Mouse (Mus musculus) retina, embryonic 14.5 days (tissue): Measurements from ENCODE around the gene Cpsf4l.

Experiments used
- DNase-seq: peaks from one replicate; pipeline ENCODE4 v3.0.0-alpha.2; 2015; ENCODE audit warnings: low spot score

Cpsf4l gene

DNA sequence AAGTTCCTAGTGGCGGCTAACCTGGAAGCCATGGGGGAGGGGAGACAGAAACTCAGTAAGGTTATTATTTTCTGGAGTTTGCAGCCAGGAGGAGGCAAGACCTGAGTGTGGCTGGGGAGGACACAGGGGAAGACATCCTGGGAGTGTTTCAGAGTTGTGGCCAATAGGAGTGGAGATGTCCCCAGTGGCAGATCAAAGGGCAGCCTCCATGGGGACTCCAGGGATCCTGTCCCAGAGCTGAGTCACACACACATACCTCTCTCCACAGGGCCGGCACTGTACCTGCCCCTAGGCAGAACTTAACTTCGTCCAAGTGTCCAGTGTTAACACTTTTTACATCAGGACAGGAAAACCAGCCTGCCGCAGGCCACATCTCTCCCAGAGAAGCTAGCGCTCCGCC lies 25.3 kb upstream of the Cpsf4l start:
- DNase-seq: no peak

DNA sequence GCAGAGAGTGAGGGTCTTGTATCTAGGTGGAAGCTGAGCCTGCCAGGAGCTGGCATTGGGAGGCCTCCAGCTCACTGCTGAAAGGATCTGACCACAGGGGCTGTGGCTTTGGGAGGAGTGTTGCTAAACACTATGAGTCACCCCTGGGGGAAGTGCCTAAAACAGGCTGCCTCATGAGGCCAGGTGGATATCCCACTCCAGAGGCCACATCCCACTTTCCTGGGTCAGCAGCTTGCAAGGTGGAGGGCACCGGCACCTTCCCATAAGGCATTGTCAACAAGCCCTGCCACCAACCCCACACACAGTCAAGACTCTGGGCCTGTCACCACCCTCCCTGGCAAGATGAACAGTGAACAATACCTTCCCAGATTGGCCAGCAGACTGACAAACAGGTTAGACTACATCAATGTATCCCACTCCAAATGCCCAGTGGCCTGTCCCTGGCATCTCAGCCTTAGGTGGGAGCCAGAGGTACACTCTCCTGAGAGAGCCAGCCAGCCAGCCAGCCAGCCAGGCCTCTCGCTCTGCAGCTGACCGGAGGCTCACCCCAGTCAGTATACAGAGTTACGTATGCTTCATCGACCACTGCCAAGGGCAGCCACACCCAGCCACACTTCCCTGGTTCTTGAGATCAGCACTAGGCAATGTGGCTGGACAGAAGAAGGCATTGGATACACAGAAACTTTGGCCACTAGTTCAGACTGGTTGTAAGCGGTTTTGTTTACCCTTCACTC lies 24.0 kb upstream of the Cpsf4l start:
- peak; percentile 63 for DNase-seq

DNA sequence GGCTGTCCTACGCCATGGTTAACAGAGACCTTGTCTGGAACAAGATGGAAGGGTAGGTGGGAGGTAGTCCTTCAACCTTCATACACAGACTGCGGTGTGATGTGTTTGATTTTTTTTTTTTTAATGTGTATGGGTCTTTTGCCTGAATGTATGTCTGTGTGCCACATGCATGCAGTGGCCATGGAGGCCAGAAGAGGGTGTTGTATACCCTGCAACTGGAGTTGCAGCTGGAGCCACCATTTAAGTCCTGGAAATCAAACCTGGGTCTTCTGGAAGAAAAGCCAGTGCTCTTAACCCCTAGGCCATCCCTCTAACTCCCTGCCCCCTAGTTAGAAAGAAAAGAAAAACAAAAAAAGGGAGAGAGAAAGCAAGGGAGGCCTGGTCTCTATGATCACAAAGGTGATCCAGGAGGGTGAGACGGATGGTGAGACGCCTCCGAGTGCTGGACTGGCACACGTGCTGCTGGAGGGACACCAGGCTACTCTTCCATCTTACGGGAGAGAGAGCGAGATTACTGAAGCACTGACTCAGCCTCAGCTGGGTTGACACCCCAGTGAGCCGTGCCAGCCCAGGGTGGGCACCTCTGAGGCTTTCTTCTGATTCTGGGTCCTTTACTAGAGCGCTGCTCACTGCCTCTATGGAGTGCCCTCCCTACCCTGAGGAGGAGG lies 22.3 kb upstream of the Cpsf4l start:
- no peak for DNase-seq

DNA sequence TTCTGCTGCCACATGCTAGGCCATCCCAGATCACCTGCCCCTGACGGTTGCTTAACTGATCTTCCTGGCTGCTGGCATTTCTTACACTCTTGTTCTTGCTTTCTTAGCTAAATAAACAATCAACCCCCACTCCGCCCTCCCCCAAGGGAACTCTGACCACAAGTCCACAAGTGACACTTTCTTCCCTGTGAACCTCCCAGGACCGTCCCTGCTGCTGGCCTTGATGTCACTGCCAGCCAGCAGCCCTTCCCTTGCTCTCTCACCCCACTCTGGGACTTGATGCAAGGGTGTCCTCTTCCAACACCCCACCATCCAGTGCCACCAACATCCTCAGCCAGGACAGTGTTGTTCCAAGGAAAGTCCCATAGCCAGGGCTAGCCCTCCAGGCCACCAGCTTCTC lies 21.1 kb upstream of the Cpsf4l start:
- DNase-seq: no peak

GRCm38 (mm10) chr11:113729917-113730316 lies 20.1 kb upstream of the Cpsf4l start:
- no peak for DNase-seq

DNA sequence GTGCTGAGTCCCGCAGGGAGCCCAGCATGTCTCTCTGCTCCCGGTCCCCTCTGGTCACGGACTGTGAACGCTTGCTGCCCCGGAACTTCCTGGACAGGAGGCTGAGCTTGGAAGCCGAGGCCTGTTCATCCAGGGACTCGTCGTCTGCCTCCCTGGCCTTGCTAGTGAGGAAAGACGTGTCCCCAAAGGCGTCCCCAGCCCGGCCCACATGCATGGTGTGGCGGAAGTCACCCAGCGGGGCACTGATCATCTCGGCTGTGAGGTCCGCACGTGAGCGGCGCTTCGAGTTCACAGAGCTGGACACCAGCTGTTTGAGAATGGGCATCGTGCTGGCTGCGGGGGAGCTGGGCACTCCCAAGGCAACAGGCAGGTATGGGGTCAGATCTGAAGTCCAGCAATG lies 19.4 kb upstream of the Cpsf4l start:
- no peak for DNase-seq

DNA sequence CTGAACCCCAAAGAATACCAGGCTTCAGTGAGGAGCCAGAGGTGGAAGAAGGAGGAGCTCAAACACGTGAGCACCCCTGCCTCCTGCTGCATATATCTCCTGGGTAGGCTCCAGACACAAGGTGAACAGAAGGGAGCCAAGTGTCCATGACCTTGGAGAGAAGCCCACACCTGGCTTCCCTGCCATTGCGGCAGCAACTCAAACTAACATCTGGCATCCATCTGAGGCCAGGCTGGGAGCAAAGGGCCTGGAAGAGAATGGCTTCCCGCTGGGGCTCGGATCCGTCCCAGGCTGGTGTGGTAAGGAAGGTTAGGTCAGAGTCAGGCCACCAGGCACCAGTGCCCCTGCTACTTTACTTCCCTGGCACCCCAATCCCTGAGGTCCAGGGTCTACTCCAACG lies 18.2 kb upstream of the Cpsf4l start:
- no peak for DNase-seq

DNA sequence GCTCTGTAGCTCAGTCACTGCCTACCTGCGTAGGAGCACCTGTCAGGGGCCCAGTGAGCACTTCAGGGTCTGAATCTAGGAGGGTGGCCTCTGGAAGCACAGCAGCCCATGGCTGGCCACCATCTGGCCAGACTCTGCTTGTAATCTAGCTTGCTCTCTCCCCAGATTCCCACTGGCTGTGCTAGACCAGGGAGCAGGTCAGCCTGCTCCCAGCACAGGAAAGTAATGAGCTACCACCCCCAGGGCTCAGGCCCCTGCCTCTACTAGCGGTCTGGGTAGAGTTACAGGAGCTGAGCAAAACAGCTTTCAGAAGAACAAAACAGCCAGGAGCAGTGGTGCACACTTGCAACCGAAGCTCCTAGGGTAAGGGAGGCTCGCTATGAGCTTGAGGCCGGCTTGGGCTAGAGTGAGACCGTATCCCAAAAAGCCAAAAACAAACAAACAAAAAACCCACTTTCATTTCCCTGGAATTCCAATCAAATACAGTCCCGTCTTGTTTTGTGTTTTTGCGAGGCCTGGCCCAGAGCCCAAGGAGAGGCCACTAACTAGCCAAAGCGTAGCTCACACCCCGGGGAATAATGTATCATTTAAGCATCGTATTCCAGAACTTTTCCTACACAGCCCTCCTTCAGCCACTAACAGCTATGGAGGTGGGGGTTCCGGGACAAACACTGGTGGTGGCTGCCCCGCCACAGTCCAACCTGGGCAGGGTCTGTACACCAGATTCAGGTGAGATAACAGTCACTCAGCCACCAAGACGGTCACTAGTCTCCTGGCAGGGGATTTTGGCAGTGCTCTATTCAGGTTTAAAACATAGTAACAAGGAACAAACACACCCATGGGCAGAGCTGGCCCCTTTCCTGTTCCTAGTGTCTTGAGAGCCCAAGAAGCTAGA lies 17.4 kb upstream of the Cpsf4l start:
- no peak for DNase-seq

- DNase-seq: peak; percentile 68
Observed at GRCm38 (mm10) chr11:113725235-113726048, 15.6 kb upstream of the Cpsf4l start.

GRCm38 (mm10) chr11:113722405-113723090 lies 12.7 kb upstream of the Cpsf4l start:
- no peak for DNase-seq

GRCm38 (mm10) chr11:113717767-113718424 lies 8.1 kb upstream of the Cpsf4l start:
- no peak for DNase-seq

- DNase-seq: no peak
Observed at GRCm38 (mm10) chr11:113716132-113716531, 6.3 kb upstream of the Cpsf4l start.

GRCm38 (mm10) chr11:113715078-113715674 lies 5.4 kb upstream of the Cpsf4l start:
- DNase-seq: peak; percentile 49

GRCm38 (mm10) chr11:113711061-113711460 lies 1.2 kb upstream of the Cpsf4l start:
- no peak for DNase-seq

DNA sequence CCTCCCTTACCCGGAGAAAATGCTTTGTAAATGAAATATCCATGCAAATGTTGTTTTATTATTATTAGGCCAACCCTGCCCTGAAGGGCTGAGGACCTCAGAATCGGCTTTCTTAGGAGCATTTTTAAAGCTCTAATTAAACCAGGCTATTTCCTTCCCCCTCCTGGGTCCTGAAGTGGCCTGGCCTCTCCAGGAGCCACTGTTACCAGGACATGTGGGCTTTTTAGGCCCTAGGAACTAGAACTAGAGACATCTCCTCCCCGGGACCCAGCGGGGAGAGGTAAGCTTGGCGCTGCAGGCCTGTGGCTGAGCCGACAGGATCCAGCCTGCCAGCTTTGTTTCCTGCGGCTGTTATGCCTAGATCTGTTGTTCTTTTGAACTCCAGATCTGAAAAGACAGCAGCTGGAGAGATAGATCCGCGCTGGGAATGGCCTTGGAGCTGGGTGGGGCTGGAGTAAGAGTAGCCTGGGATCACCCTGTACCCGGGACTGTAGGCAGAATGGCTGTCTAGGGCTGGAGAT lies 500 bp upstream of the Cpsf4l start:
- DNase-seq: peak; percentile 68

DNA sequence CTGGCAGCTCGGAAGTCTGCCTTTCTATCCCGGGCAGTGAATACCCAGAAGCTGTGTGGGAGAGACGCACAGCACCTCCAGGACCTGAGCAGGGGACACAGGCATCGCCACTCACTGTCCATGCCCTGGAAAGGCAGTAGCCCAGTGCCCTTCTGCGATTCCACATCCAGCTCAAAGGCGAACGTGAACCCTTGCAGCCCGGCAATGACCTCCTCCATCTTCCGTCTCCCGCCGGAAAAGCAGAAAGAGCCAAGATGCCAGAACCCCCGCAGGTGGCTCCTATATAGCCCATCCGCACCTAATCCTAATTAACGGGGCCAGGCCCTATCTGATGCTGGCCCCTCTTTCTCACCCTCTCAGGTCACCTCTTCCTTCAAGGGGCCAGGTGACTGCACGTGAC lies 545 bp downstream of the Cpsf4l start:
- DNase-seq: peak; percentile 24

DNA sequence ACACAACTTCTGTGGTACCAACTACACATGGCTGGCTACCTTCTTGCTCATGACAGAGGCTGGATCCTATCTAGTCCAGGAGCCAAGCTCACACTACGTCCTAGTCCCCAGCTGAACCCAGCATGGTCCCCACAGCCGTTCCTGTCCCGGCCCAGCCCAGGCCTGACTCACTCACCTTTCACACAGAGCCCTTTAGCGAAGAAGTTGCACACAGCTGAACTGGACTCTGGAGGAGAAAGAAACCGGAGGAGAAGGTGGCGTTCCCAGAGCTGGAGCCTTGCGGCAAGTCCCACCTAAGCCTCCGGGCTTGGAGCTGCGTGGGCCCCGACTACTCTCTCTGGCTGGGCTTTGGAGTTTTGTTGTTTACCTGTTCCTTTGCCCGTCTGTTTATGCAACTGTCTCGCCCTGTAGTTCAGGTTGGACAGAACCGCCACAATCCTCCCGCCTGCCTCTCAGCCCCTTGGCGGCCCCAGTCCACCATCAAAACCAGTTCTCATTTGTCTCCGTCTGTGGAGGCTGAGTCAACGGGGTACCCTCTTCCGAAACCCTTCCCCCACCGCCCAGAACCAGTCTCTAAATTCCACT lies 1.1 kb downstream of the Cpsf4l start:
- no peak for DNase-seq

GRCm38 (mm10) chr11:113705966-113706652 lies 3.7 kb downstream of the Cpsf4l start:
- DNase-seq: no peak

DNA sequence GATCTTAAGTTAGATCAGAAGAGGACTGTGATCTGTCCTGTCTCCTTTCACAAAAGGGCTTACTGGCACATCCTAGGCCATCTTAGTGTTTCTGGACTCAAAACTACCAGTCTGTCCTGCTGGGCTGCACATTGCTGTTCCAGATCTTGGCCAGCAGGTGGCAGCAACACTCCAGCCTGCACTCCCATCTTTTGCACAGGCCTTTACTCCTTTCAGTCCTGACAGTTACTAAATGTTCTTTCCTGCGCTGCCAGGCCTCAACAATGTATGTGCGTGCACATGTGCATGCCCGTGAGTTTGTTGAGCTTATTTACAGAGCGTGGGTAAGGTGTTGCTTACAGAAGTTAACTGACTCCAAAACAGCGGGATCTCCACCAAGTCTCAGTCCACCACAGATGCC lies 6.1 kb downstream of the Cpsf4l start:
- peak; percentile 89 for DNase-seq
